Mouse (Mus musculus) brain, embryonic 14.5 days (tissue): ENCODE measurements around the gene Ccdc182. TPM values are rescaled to one million over a fixed set of nuclear protein-coding genes. Genes with fewer than 3 reads are reported as not detected.
A peak's percentile ranks its signal among the peaks of the same experiment; 100 is the strongest.

Source experiments
- DNase-seq: peaks from one replicate; pipeline ENCODE4 v3.0.0-alpha.2; 2011; ENCODE audit warnings: low read depth
- CTCF ChIP-seq: fragments of 200-500 bp; IDR thresholded peaks from 2 replicates; pipeline ENCODE4 v1.5.1; 2012; ENCODE audit warnings: inconsistent platforms, mild to moderate bottlenecking, moderate library complexity, borderline replicate concordance; ENCODE audit not compliant: insufficient read depth, insufficient read length; ENCODE audit errors: extremely low read depth
- POLR2A ChIP-seq: fragments of 200-500 bp; IDR thresholded peaks from 2 replicates; pipeline ENCODE4 v1.6.1; 2012; ENCODE audit warnings: mild to moderate bottlenecking, inconsistent platforms, borderline replicate concordance; ENCODE audit not compliant: poor library complexity, insufficient read depth, insufficient read length, severe bottlenecking; ENCODE audit errors: extremely low read depth
- polyA plus RNA-seq: library from polyadenylated mRNA; depleted of rRNA; stranded (reverse); fragments of >200 nt; gene quantifications from 2 replicates; pipeline ENCODE4 v1.2.3, GENCODE M21; 2012

Gene Ccdc182
- polyA plus RNA-seq, 1 experiment: 0.30 TPM

DNA sequence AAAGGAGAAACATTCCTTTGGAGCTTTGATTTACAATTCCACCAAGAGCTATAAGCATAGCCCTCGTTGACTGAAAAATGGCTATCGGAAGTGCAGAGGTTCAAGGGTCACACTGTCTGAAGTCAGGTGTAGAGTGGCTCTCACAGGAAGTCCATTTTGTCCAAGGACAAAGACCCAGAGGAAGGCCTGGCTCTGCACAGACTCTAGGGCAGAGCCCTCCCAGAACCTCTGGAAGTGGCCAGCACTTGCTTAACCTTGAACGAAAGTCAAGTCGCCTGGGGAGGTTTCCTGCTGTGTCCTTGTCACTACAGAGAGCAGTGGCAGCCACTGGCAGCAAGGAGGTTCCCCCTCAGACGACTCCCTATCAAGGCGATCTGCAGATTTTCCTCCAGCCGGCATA lies 33.4 kb upstream of the Ccdc182 start:
- TF ChIP-seq POLR2A (no peak), CTCF (no peak)
- no peak for DNase-seq

DNA sequence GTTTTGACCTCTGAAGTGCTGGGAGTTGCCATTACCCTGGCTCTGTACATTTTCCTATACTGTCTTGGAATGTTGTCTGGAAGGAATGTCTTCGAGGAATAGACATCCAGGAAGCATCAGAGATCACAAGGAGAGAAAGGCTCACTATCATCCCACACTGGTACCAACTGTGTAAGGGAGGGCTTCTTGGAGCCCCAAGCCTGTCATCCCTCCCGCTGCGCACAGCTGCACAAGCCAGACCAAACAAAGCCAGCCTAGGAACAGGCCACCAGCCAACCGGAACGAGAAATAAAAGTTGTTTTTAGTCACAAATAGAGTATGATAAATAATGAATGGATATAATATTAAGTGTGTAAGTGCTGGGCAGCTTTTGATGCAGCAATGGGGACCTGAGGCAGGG lies 29.0 kb upstream of the Ccdc182 start:
- TF ChIP-seq CTCF (no peak), POLR2A (no peak)
- DNase-seq: peak; percentile 32

DNA sequence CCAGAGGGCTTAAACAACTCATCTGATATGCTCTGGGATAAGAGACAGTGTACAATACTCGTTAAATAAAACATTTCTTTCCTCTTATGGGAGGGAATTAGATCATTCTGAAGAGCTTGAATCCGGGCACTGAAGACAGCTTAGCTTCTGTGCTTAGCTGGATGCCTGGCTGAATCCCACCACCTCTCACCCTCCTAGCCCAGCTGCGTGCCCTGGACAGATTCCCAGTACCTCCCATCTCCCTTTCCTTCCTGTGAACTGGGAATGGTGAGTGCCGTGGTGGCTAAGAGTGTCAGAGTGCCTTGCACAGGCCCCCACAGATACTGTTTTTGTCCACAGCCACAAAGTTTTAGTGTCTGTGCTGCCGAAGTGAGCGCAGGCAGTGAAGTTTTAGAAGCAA lies 27.5 kb upstream of the Ccdc182 start:
- peak; percentile 55 for DNase-seq
- TF ChIP-seq POLR2A (no peak), CTCF (no peak)

DNA sequence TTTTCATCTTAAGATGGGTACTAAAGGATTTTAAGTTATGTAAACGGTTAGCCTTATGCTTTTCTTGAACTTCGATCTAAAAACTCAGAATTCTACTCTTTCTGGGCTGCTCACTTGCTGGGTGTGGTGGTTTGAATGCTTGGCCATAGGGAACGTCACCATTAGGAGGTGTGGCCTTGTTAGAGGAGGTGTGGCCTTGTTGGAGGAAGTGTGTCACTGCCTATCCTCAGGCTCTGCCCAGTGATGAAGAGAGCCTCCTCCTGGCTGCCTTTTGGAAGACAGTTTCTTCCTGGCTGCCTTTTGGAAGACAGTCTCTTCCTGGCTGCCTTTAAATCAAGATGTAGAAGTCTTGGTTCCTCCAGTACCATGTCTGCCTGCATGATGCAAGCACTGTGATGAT lies 22.0 kb upstream of the Ccdc182 start:
- no peak for DNase-seq
- TF ChIP-seq CTCF (no peak), POLR2A (no peak)

DNA sequence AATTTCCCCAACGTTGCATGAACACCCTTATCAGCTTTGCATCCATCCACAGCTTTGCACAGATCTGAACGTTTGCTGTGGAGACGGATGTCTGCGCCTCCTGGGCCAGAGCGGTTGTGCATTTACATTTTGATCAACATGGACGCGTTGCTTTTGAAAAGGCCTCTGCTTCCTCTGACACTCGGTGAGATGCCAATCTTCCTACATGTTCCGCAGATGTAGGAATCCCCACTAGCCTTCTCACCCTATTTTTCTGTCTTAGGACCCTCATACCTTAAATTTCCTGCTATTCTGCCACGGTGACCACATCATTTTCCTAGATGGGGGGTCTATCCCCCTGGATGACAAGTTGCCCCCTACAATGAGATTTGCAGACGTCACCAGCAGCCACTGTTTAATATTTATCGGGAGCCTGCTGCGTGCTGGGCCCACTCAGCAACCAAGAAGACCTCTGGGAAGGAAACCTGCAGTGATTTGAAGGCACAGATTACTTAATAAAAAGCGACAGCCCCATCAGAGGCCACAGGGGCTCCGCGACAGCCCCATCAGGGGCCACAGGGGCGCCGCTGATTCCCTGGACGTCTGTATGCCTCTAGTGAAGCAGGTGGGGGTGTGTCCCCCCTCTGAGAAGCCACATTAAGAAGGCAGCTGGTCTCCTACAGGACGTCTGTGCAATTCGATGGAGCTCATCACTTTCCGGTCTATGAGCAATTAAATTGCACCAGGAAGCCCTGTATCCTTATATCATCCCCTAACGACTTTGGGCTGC lies 19.6 kb upstream of the Ccdc182 start:
- TF ChIP-seq CTCF: no peak
- no peak for TF ChIP-seq POLR2A
- DNase-seq: peak; percentile 71

DNA sequence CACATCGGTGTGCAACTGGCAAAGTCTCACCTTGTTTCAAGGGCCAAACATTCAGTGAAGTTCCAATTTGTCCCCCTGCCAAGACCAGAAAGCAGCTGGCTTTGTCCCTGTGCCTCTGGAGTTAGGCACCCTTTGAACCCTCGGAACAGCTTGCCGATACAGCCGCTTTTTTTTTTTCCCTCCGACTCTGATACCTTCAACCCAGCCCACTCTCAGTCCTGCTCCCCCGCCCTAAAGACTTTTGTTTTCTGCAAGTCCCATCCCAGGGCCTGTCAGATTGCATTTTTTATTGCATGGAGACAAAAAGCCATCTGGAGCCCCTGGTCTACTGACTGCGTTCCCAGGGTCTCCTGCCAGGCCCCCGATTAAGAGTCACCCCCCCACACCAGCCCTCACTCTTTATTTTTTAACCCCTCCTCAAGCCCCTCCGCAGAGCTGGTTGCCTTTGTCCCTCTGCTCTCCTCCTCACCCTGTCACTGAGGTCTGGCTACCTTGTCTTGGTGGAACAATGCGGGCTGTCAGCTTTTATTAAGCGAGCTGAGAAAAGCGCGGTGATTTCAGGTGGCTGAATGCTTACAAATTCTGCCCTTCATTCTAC lies 18.9 kb upstream of the Ccdc182 start:
- DNase-seq: peak; percentile 93
- no peak for TF ChIP-seq POLR2A
- no peak for TF ChIP-seq CTCF

DNA sequence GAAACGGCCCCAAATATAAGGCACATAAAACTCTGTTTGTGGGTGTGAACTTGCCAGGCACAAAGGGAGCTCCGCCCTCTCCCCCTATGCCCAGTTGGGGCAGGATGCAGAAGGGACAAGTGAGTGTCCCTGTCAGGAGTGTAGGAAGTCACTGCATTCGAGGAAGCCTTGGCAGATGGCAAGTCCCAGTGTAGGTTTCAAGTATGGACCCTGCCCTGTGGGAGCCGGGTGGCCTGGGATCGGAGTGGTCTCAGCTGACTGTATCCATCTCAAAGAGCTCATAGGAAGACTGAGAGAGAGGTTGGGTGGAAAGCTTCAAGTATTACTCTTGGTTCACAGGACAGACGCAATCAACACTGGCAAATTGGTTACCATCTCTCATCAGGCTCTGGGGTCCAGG lies 17.9 kb upstream of the Ccdc182 start:
- TF ChIP-seq POLR2A (no peak), CTCF (no peak)
- DNase-seq: peak; percentile 59

DNA sequence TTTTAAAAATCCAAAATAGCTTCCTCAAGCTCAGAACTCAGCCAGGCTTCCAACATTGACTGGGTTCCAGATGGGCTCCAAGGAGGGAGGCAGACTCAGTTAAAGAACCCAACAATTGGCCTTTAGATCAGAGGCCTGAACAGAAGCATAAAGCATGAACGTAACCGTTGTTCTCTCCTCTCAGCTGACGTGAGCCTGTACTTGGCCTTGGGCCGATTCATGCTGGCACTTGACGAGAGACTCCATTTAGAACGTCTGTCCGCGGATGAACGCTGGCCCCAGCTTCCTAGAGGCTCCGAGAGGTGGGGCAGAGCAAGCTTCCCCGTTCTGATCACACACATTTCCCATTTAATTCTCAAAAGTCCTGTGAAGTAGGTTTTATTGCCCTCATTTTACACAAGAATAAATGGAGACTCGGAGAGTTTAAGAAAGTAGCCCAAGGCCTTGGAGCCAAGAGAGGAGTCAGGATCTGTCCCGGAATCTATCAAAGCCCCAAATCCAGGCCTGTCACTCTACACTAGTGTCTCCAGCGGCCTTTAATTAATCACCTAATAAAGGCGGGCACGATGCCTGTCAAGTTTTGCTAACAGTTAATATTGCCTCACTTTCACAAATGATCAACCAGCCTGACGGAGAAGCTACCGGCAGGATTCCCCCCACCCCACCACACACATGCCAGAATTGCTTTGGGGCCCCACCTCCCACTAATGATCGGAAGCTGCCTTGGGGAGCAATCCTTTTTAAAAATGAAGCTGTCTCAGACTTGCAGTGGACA lies 17.1 kb upstream of the Ccdc182 start:
- DNase-seq: peak; percentile 97
- TF ChIP-seq POLR2A (no peak), CTCF (no peak)

DNA sequence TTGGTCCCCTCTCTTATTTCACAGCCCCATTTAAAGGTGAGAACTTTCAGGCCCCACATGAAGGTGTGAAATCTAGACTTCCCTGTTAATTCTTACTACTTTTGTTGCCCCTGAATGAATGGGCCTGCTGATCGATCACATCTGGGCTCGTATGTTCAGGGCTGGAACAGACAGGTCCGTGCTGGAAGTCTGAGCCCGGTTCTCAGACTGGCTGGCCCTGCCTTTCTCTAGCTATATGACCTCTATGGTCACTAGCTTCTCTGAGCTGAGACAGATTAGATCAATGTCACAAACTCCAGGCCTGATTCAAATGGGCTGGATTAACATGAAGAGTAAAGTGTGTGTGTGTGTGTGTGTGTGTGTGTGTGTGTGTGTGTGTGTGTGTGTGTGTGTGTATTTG lies 14.9 kb upstream of the Ccdc182 start:
- TF ChIP-seq POLR2A: no peak
- no peak for TF ChIP-seq CTCF
- no peak for DNase-seq

DNA sequence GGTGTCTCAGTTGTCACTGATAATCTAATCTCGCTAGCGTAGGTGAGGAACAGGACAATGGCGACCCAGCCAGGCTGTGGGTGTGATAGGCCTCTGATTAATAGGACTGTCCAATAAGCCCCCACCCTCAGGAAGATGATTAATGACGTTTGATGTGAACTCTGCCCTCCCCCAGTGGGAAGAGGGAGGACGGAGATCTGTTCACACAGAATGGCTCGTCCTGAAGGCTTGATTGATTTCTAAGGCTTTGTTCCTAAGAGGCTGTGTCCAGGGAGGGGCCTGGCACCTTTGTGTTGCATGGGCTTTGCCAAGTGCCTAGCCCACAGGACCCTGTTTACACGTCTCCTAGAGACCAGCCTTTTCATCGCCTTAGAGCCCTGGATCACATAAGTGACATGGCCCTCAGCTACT lies 13.4 kb upstream of the Ccdc182 start:
- peak; percentile 85 for DNase-seq
- TF ChIP-seq POLR2A: no peak
- no peak for TF ChIP-seq CTCF

DNA sequence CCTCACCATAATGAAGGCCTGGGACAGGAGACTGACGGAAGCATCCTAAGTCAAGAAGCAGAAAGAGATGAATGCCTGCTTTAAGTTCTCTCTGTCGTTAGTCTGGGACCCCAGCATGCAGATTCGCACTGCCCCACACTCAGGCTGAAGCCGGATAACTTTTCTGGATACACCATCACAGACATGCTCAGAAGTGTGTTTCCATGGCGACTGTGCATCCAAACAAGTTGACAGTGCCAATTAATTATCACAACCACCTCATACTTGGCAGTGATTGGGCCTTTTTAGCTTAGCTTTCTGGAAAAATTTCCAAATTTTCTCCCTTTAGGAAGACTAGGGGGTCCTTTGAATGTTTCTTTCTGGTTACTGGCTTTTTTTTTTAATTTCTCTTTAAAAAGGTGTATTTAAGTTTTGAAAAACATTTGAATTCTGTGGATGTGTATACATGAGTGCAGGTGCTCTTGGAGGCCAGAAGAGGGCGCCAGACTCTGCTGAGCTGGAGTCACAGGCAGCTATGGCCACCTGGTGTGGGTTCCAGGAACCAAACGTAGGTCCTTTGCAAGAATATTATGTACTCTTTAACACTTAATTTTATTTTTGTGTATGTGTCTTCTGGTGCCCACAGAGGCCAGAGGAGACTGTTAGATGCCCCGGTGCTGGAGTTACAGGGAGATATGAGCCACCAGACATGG lies 12.3 kb upstream of the Ccdc182 start:
- TF ChIP-seq POLR2A: no peak
- TF ChIP-seq CTCF: peak; percentile 50; the same call in 1 of the 2 replicates
- DNase-seq: peak; percentile 84

DNA sequence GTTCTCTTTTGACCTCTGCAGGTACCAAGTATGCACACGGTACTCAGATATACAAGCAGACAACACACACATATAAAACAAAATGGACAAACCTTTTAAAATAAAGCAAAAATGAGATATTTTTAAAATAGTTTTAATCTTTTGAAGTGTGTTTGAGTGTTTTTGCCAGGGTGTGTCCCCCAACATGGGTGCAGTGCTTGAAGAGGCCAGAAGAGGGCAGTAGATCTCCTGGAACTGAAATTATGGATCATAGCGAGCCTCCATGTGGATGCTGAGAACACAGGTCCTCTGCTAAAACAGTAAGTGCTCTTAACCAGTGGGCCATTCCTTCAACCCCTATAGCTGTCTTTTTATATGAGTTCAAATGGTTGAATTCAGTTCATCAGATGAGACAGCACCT lies 11.3 kb upstream of the Ccdc182 start:
- TF ChIP-seq CTCF (peak; percentile 38; the same call in 1 of the 2 replicates), POLR2A (no peak)
- DNase-seq: no peak

DNA sequence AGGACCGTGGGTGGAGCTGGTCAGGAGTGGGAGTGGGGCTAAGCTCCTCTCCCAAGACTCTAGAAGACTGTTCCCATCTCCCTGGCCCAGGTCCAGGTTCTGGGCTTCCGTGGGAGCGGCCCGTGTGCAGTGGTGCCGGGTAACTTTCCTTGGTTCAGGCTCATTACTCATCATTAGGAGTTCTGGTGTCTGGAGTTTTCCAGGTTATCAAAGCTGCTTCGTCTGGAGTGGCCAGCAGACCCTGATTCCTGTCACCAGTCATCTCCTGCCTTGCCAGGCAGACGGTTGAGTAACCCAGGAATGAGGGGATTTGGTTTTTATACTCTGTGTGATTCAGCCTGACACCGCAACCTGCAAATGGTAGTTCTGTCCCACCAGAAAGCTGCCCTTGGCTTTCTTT lies 7.8 kb upstream of the Ccdc182 start:
- no peak for DNase-seq
- TF ChIP-seq CTCF (no peak), POLR2A (no peak)
